Mouse (Mus musculus): ENCODE results near the gene Gm27021.

DNA sequence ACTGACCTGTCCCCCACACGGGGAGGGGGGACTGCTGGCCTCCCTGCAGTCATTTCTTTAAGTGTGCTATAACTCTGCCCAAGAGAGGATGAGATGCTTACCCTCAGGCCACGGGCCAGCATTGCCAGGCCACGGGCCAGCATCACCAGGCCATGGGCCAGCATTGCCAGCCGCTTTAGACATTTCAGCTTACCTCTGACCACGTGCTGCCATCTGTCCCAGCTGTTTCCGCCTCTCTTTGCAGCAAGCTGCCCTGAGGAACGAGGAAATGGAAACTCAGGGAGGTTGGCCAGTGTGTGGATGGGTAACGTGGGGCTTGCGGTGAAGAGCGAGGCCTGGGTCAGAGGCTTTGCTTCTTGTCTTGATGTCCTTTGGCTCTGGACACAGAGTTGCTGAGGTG, 13.2 kb upstream of the Gm27021 start:
- TF ChIP-seq POLR2A (IDR thresholded peaks at IDR 0.05; ENCODE audit: insufficient read depth, low read length) (no peak), CTCF (IDR thresholded peaks at IDR 0.05; ENCODE audit: low read depth, low read length) (no peak), EP300 (IDR thresholded peaks at IDR 0.05; ENCODE audit: insufficient read depth, low read depth, low read length) (no peak)
